Mouse (Mus musculus) urinary bladder, postnatal 10 days (tissue): Measurements from ENCODE around the gene Mycl.

Experiments
- DNase-seq: peaks from one replicate; pipeline ENCODE4 v3.0.0; 2022; ENCODE audit warnings: low spot score

Gene Mycl

GRCm38 (mm10) chr4:123016451-123016957 lies 21.1 kb downstream of the Mycl start, which contains the start of gene Trit1:
Gene Trit1 (plus strand): TSS chr4:123016597.
- DNase-seq: peak; percentile 84

GRCm38 (mm10) chr4:123021591-123021990 lies 26.1 kb downstream of the Mycl start:
- no peak for DNase-seq

GRCm38 (mm10) chr4:123022896-123023295 lies 27.4 kb downstream of the Mycl start:
- no peak for DNase-seq

- no peak for DNase-seq
These were observed 30.0 kb downstream of the Mycl start for GRCm38 (mm10) chr4:123025418-123025817.

- no peak for DNase-seq
These were observed 30.7 kb downstream of the Mycl start for GRCm38 (mm10) chr4:123026161-123026560.

GRCm38 (mm10) chr4:123026597-123026996 lies 31.1 kb downstream of the Mycl start:
- DNase-seq: no peak

GRCm38 (mm10) chr4:123034841-123035240 lies 39.4 kb downstream of the Mycl start:
- no peak for DNase-seq

- no peak for DNase-seq
These were observed 40.2 kb downstream of the Mycl start for GRCm38 (mm10) chr4:123035636-123036035.

GRCm38 (mm10) chr4:123036710-123037109 lies 41.3 kb downstream of the Mycl start:
- no peak for DNase-seq

GRCm38 (mm10) chr4:123041131-123041530 lies 45.7 kb downstream of the Mycl start:
- DNase-seq: no peak

GRCm38 (mm10) chr4:123043858-123044257 lies 48.4 kb downstream of the Mycl start:
- no peak for DNase-seq

- DNase-seq: no peak
These were observed 49.4 kb downstream of the Mycl start for GRCm38 (mm10) chr4:123044842-123045241.

- DNase-seq: no peak
These were observed 50.8 kb downstream of the Mycl start for GRCm38 (mm10) chr4:123046300-123046699.

GRCm38 (mm10) chr4:123050681-123051211 lies 55.3 kb downstream of the Mycl start:
- DNase-seq: peak; percentile 47
